Mouse (Mus musculus): ENCODE data around the gene Kcnf1.

The Kcnf1 gene

DNA sequence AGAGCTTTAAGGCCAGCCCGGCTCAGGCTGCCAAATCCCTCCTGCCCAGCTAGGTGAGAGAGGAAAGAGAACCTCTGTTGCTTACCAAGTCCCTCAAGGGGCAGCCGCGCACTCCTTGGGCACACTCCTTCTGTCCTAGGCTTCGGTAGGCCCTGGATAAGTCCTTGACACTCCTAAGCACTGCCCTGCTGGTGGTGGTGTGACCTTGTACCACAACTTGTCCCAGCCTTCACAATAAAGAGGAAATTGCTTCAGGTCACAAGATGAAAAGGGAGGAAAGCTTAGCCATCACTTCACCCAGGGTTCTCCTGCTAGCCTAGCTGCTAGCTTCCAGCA lies at the start of gene Kcnf1:
TSS of gene Kcnf1 (minus strand) at position 132 of the 336 bp plus-strand sequence.
- DNase-seq (ENCODE audit: low spot score in 2 of 2) = no peak

- DNase-seq (ENCODE audit: low spot score in 2 of 2) = no peak
These were observed 48.3 kb upstream of the Kcnf1 start for GRCm38 (mm10) chr12:17225012-17225411.

DNA sequence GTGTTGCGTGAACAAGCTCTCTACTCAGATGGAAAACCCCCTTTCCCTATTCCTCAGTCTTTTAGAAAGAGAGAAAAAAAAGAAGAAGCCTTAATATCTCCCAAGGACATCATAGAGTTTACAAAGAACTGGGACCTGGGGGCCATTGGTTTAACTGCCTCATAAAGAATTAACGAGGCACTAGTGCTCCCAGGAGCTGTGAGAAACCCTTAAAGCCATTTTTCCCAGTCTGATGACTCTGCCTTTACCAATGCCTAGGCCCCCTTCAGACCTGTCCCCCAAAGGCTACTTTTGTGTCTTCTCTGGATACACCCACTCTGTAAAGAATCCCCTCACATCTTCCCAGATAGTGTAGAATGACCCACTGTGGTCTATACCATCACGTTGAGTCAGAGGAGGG lies 46.4 kb upstream of the Kcnf1 start:
- no peak for DNase-seq (ENCODE audit: low spot score in 2 of 2)

- DNase-seq (ENCODE audit: low spot score in 2 of 2) = peak in 1 of 2 experiments; percentile 20
These were observed 45.3 kb upstream of the Kcnf1 start for GRCm38 (mm10) chr12:17221891-17222428.

DNA sequence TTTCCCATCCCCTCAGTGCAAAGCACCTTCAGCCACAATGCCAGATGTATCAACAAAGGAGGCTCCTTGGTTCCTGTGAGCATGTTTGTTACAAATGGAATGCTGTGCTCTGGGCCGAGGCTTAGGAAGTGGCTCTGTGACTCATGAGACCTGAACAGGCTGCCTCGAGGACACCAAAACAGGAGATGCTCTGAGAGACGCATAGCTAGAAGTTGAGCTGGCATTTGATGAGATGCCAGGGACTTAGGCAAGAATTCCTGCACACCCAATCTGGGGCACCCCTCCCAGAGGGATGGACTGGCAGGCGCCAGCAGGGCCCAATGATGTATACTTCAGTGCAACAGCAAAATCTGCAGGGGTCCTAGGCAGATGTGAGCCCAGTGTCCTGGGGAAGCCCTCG lies 43.9 kb upstream of the Kcnf1 start:
- no peak for DNase-seq (ENCODE audit: low spot score in 2 of 2)

DNA sequence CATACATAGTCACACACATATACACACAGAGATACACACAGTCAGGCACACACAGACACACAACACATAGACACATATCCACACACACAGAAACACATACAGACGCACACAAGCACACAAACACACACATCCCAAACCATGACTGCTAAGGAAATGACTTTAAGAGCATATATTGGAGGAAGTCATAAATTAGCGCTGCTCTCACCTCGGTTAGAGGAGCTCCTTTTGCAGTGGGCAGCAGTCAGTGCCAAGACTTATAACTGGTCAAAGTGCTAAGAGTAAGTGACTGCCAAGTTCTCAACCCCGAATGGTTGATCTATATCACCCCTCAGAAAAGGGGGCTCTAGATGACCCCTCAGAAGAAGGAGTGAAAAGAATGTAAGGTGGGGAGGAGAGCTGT lies 42.4 kb upstream of the Kcnf1 start:
- no peak for DNase-seq (ENCODE audit: low spot score in 2 of 2)

DNA sequence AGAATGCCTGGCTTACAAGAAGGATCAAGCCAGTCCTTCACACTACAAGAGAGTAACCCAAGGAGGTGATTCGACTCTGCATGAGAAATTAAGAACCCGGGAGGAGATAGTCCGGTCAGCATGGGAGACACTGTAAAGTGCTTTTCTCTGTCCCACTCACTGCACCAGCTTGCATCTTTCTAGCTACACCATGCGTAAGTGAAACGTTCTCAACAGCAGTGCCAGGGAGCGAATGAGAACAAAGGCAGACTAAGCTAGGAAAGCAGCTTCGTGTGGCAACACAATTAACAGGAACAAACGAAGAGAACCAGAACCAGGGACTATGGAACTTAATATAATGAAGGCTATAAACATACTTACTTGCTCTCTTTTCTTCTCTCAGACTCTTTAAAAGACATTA lies 41.7 kb upstream of the Kcnf1 start:
- no peak for DNase-seq (ENCODE audit: low spot score in 2 of 2)

GRCm38 (mm10) chr12:17215751-17216150 lies 39.1 kb upstream of the Kcnf1 start:
- DNase-seq (ENCODE audit: low spot score in 2 of 2) = no peak

GRCm38 (mm10) chr12:17202492-17203322 lies 26.0 kb upstream of the Kcnf1 start:
- DNase-seq (ENCODE audit: low spot score in 2 of 2) = no peak

- DNase-seq (ENCODE audit: low spot score in 2 of 2) = no peak
These were observed 21.9 kb upstream of the Kcnf1 start for GRCm38 (mm10) chr12:17198621-17199020.

DNA sequence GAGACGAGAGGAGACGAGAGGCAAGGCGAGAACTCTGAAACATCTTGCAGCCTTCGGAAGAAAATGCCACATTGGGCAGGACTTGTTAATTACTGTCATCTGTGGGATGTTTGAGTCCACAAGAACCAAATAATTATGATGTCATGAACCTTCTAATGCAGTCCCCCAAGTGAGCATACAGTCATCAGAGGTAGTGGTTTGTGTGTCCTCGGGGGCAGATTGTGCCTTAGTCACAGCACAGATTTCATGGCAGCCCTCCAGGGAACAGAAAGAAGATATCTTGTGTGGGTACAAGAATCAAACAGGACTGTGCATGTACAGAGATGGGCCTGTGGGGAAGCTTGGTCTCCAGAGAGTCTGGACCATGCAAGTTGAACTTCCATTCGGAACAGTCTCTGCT lies 17.5 kb upstream of the Kcnf1 start:
- no peak for DNase-seq (ENCODE audit: low spot score in 2 of 2)

- no peak for DNase-seq (ENCODE audit: low spot score in 2 of 2)
These were observed 16.6 kb upstream of the Kcnf1 start for GRCm38 (mm10) chr12:17193311-17193710.

- DNase-seq (ENCODE audit: low spot score in 2 of 2) = no peak
These were observed 16.2 kb upstream of the Kcnf1 start for GRCm38 (mm10) chr12:17192887-17193286.

DNA sequence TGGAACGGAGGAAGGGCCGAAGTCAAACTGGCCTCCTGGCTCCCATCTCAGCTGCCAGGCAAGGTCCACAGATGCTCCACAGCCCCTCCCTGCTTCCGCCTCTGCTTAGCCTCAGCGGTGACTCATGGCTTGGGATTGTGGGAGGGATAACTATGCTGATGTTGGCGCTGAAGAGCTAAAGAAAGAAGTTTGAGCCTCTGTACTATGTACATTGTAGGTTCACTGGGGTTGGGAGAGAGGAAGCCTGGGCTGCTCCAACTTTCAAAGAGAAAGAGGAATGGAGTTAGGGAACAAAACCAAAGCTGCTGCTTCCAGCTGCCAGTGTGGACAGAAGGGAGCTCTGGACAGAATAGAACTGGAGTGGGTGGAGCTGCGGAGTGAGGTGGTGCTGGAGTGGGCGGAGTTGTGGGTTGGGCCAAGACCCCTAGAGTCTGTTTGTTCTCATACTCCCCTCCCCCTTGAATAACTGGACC lies 7.7 kb upstream of the Kcnf1 start:
- no peak for DNase-seq (ENCODE audit: low spot score in 2 of 2)

- DNase-seq (ENCODE audit: low spot score in 2 of 2) = no peak
These were observed 7.1 kb upstream of the Kcnf1 start for GRCm38 (mm10) chr12:17183788-17184187.

DNA sequence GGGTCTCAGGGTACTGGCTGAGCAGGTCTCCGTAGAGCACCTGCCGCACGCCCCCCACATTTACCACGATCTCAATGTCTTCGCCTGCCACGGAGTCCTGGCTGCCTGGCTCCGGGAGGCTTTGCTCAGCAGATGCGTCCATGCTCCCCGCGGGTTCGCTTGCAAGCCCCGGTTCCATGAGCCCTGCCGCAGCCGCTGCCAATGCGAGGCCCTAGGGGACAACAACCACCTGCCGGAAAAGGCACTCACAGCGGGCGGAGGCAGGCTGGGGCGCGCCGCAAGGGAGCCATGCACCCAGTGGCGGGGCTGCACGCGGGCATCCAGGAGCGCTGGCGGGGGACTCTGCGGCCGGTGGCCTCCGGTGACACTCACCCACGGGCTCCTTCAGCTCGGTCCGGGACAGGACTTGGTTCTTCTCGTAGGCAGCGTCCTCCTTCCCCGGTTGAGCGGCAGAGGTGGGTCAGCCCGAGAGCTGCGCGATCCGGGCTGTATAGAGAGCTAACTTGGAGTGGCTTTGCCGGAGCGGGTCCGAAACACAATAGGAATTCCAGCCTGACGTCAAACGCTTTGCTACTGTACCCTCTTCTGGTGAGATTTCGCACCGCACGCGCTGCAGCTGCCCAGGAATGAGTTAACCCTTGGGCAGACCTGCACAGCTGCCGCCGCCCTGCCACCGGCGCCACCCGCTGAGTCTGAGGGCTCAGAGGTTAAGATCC lies 489 bp downstream of the Kcnf1 start:
- peak; percentile 23 to 41 for DNase-seq (ENCODE audit: low spot score in 2 of 2)

GRCm38 (mm10) chr12:17175531-17175951 lies 1.1 kb downstream of the Kcnf1 start:
- DNase-seq (ENCODE audit: low spot score in 2 of 2) = no peak

GRCm38 (mm10) chr12:17175124-17175523 lies 1.6 kb downstream of the Kcnf1 start:
- DNase-seq (ENCODE audit: low spot score in 2 of 2) = no peak

- no peak for DNase-seq (ENCODE audit: low spot score in 2 of 2)
These were observed 2.4 kb downstream of the Kcnf1 start for GRCm38 (mm10) chr12:17174134-17174893.

- no peak for DNase-seq (ENCODE audit: low spot score in 2 of 2)
These were observed 6.3 kb downstream of the Kcnf1 start for GRCm38 (mm10) chr12:17170406-17170805.

DNA sequence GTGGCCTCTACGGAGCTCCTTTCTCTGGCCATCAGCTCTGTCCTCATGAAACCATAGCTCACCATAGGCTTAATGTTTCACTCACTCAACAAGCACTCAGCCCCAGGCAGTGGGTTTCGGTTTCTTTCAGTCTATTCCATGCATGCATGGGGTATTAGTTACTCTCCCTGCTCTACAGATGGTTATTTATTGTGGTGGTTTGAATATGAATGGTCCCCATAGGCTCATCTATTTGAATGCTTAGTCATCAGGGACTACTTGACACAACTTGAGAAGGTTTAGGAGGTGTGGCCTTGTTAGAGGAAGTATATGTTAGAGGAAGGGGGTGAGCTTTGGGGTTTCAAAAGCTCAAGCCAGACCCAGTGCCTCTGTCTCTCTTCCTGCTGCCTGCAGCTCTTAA lies 10.6 kb downstream of the Kcnf1 start:
- no peak for DNase-seq (ENCODE audit: low spot score in 2 of 2)

DNA sequence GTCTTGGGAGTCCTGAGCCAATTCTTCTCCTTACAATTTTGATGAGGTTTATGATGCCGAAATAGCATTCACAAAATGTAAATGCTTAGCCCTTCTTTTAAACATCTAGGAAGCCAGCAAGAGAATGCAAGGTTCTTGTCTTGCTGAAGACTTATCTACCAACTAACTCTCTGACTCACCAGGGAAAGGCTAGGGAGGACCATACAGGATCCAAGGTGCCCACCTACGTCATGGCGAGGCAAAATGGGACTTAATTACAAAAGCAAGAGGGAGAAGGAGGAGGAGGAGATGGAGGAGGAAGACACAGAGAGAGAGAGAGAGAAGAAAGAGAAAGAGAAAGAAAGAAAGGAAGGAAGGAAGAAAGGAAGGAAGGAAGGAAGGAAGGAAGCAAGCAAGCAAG lies 12.7 kb downstream of the Kcnf1 start:
- no peak for DNase-seq (ENCODE audit: low spot score in 2 of 2)
